Mouse (Mus musculus): Measurements from ENCODE around the gene Shq1. TPM values are rescaled to one million over a fixed set of nuclear protein-coding genes. Genes with fewer than 3 reads are reported as not detected.

The Shq1 gene
- total and polyA plus RNA-seq, 3 experiments, result 12.5 to 19.7 (median 16.6) TPM

- TF ChIP-seq TAL1 (conservative IDR thresholded peaks at IDR 0.05; ENCODE audit: low read depth, low read length), result no peak
- no peak for TF ChIP-seq GATA2 (IDR thresholded peaks at IDR 0.05; ENCODE audit: borderline replicate concordance, low read depth, low read length)
- TF ChIP-seq GATA1 (IDR thresholded peaks at IDR 0.05; ENCODE audit: borderline replicate concordance, low read length), result no peak
- TF ChIP-seq CTCF (IDR thresholded peaks at IDR 0.05; ENCODE audit: low read depth, low read length), result no peak
- no peak for TF ChIP-seq POLR2AphosphoS5 (IDR thresholded peaks at IDR 0.05; ENCODE audit: insufficient replicate concordance, low read depth, low read length)
- ATAC-seq (ENCODE audit: extremely low read depth, insufficient number of reproducible peaks, low FRiP score, poor library complexity, severe bottlenecking) (no peak), DNase-seq (ENCODE audit: low spot score) (no peak)
- peaks cover 11% of the 10 kb centered on the region for H3K4me1 ChIP-seq (ENCODE audit: insufficient read depth, low read depth, low read length)
- H3K9me3 ChIP-seq (replicated peaks), result no peaks in the 10 kb centered on the region
- H3K36me3 ChIP-seq (replicated peaks), result peaks cover 38% of the 10 kb centered on the region
- H3K4me3 ChIP-seq (ENCODE audit: low read depth, low read length), result no peak overlapping the region
- H3K27me3 ChIP-seq (ENCODE audit: insufficient read depth, low read length), result no peaks in the 10 kb centered on the region
Measured at GRCm38 (mm10) chr6:100590602-100591001, 80.4 kb downstream of the Shq1 start.

GRCm38 (mm10) chr6:100588876-100589275, 82.1 kb downstream of the Shq1 start:
- TF ChIP-seq POLR2AphosphoS5 (IDR thresholded peaks at IDR 0.05; ENCODE audit: insufficient replicate concordance, low read depth, low read length) (no peak), TAL1 (conservative IDR thresholded peaks at IDR 0.05; ENCODE audit: low read depth, low read length) (no peak), GATA1 (IDR thresholded peaks at IDR 0.05; ENCODE audit: borderline replicate concordance, low read length) (no peak), GATA2 (IDR thresholded peaks at IDR 0.05; ENCODE audit: borderline replicate concordance, low read depth, low read length) (no peak), CTCF (IDR thresholded peaks at IDR 0.05; ENCODE audit: low read depth, low read length) (no peak)
- no peaks in the 10 kb centered on the region for H3K9me3 ChIP-seq (replicated peaks)
- H3K4me3 ChIP-seq (ENCODE audit: low read depth, low read length), result no peak overlapping the region
- peaks cover 11% of the 10 kb centered on the region for H3K4me1 ChIP-seq (ENCODE audit: insufficient read depth, low read depth, low read length)
- peaks cover 31% of the 10 kb centered on the region for H3K36me3 ChIP-seq (replicated peaks)
- DNase-seq (ENCODE audit: low spot score), result no peak
- ATAC-seq (ENCODE audit: extremely low read depth, insufficient number of reproducible peaks, low FRiP score, poor library complexity, severe bottlenecking), result no peak
- H3K27me3 ChIP-seq (ENCODE audit: insufficient read depth, low read length), result no peaks in the 10 kb centered on the region

GRCm38 (mm10) chr6:100586758-100587157, 84.2 kb downstream of the Shq1 start:
- peaks cover 44% of the 10 kb centered on the region for H3K36me3 ChIP-seq (replicated peaks)
- H3K9me3 ChIP-seq (replicated peaks), result no peaks in the 10 kb centered on the region
- no peak for TF ChIP-seq TAL1 (conservative IDR thresholded peaks at IDR 0.05; ENCODE audit: low read depth, low read length)
- no peak for TF ChIP-seq GATA1 (IDR thresholded peaks at IDR 0.05; ENCODE audit: borderline replicate concordance, low read length)
- TF ChIP-seq CTCF (IDR thresholded peaks at IDR 0.05; ENCODE audit: low read depth, low read length), result no peak
- TF ChIP-seq GATA2 (IDR thresholded peaks at IDR 0.05; ENCODE audit: borderline replicate concordance, low read depth, low read length), result no peak
- TF ChIP-seq POLR2AphosphoS5 (IDR thresholded peaks at IDR 0.05; ENCODE audit: insufficient replicate concordance, low read depth, low read length), result no peak
- DNase-seq (ENCODE audit: low spot score) (no peak), ATAC-seq (ENCODE audit: extremely low read depth, insufficient number of reproducible peaks, low FRiP score, poor library complexity, severe bottlenecking) (no peak; the same call in 1 of the 2 replicates)
- H3K4me1 ChIP-seq (ENCODE audit: insufficient read depth, low read depth, low read length), result peaks cover 11% of the 10 kb centered on the region
- no peaks in the 10 kb centered on the region for H3K27me3 ChIP-seq (ENCODE audit: insufficient read depth, low read length)
- H3K4me3 ChIP-seq (ENCODE audit: low read depth, low read length), result no peak overlapping the region

GRCm38 (mm10) chr6:100581951-100582350, 89.0 kb downstream of the Shq1 start:
- Histone ChIP-seq H3K27me3 (ENCODE audit: insufficient read depth, low read length) (no peaks in the 10 kb centered on the region), H3K4me3 (ENCODE audit: low read depth, low read length) (no peak overlapping the region), H3K9me3 (replicated peaks) (no peaks in the 10 kb centered on the region), H3K4me1 (ENCODE audit: insufficient read depth, low read depth, low read length) (peaks cover 6% of the 10 kb centered on the region), H3K36me3 (replicated peaks) (peaks cover 64% of the 10 kb centered on the region)
- no peak for TF ChIP-seq TAL1 (conservative IDR thresholded peaks at IDR 0.05; ENCODE audit: low read depth, low read length)
- TF ChIP-seq GATA1 (IDR thresholded peaks at IDR 0.05; ENCODE audit: borderline replicate concordance, low read length), result no peak
- no peak for TF ChIP-seq GATA2 (IDR thresholded peaks at IDR 0.05; ENCODE audit: borderline replicate concordance, low read depth, low read length)
- TF ChIP-seq CTCF (IDR thresholded peaks at IDR 0.05; ENCODE audit: low read depth, low read length), result no peak
- no peak for TF ChIP-seq POLR2AphosphoS5 (IDR thresholded peaks at IDR 0.05; ENCODE audit: insufficient replicate concordance, low read depth, low read length)
- no peak for ATAC-seq (ENCODE audit: extremely low read depth, insufficient number of reproducible peaks, low FRiP score, poor library complexity, severe bottlenecking)
- DNase-seq (ENCODE audit: low spot score), result no peak

GRCm38 (mm10) chr6:100581056-100581455, 89.9 kb downstream of the Shq1 start:
- H3K4me1 ChIP-seq (ENCODE audit: insufficient read depth, low read depth, low read length), result no peaks in the 10 kb centered on the region
- no peak overlapping the region for H3K4me3 ChIP-seq (ENCODE audit: low read depth, low read length)
- H3K9me3 ChIP-seq (replicated peaks), result no peaks in the 10 kb centered on the region
- H3K36me3 ChIP-seq (replicated peaks), result peaks cover 66% of the 10 kb centered on the region
- DNase-seq (ENCODE audit: low spot score) (no peak), ATAC-seq (ENCODE audit: extremely low read depth, insufficient number of reproducible peaks, low FRiP score, poor library complexity, severe bottlenecking) (no peak)
- H3K27me3 ChIP-seq (ENCODE audit: insufficient read depth, low read length), result no peaks in the 10 kb centered on the region
- no peak for TF ChIP-seq GATA2 (IDR thresholded peaks at IDR 0.05; ENCODE audit: borderline replicate concordance, low read depth, low read length)
- TF ChIP-seq TAL1 (conservative IDR thresholded peaks at IDR 0.05; ENCODE audit: low read depth, low read length), result no peak
- no peak for TF ChIP-seq GATA1 (IDR thresholded peaks at IDR 0.05; ENCODE audit: borderline replicate concordance, low read length)
- no peak for TF ChIP-seq CTCF (IDR thresholded peaks at IDR 0.05; ENCODE audit: low read depth, low read length)
- TF ChIP-seq POLR2AphosphoS5 (IDR thresholded peaks at IDR 0.05; ENCODE audit: insufficient replicate concordance, low read depth, low read length), result no peak

- H3K4me1 ChIP-seq (ENCODE audit: insufficient read depth, low read depth, low read length), result no peaks in the 10 kb centered on the region
- no peaks in the 10 kb centered on the region for H3K9me3 ChIP-seq (replicated peaks)
- TF ChIP-seq GATA2 (IDR thresholded peaks at IDR 0.05; ENCODE audit: borderline replicate concordance, low read depth, low read length), result no peak
- no peak for TF ChIP-seq TAL1 (conservative IDR thresholded peaks at IDR 0.05; ENCODE audit: low read depth, low read length)
- TF ChIP-seq GATA1 (IDR thresholded peaks at IDR 0.05; ENCODE audit: borderline replicate concordance, low read length), result no peak
- no peak for TF ChIP-seq POLR2AphosphoS5 (IDR thresholded peaks at IDR 0.05; ENCODE audit: insufficient replicate concordance, low read depth, low read length)
- no peak for TF ChIP-seq CTCF (IDR thresholded peaks at IDR 0.05; ENCODE audit: low read depth, low read length)
- no peak for DNase-seq (ENCODE audit: low spot score)
- no peak overlapping the region for H3K4me3 ChIP-seq (ENCODE audit: low read depth, low read length)
- peaks cover 69% of the 10 kb centered on the region for H3K36me3 ChIP-seq (replicated peaks)
- no peak for ATAC-seq (ENCODE audit: extremely low read depth, insufficient number of reproducible peaks, low FRiP score, poor library complexity, severe bottlenecking)
- H3K27me3 ChIP-seq (ENCODE audit: insufficient read depth, low read length), result no peaks in the 10 kb centered on the region
Measured at GRCm38 (mm10) chr6:100577590-100577989, 93.4 kb downstream of the Shq1 start.

Measured in G1E (cell line).